Mouse (Mus musculus) G1E (cell line): Measurements from ENCODE around the gene Fgfr2.

Experiments used
- CTCF ChIP-seq: IDR thresholded peaks from 2 replicates; pipeline ENCODE4 v1.5.1; 2012; ENCODE audit warnings: low read depth, low read length, inconsistent platforms, mixed read lengths
- GATA1 ChIP-seq: IDR thresholded peaks from 2 replicates; pipeline ENCODE4 v1.6.1; 2012; ENCODE audit warnings: borderline replicate concordance, low read length, inconsistent platforms, mixed read lengths

DNA sequence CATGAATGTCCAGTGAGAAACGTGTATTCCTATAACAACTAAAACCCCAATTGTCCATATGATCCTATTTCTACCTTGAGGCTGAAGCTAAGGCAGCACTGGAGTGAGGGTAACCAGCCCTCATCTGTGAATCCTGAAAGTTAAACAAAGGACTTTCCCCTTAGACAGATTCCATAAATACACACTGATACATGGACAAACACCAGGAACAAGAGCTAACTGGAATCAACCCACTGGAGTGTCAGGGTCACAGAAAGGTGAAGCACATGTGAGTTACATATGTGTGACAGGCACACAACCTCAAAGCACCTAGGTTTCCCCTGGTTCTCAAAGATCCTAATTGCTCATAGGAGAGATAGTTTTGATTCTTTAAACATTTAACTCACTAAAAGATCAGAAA, 2703.2 kb downstream of the Fgfr2 start:
- TF ChIP-seq GATA1: no peak
- no peak for TF ChIP-seq CTCF
